Comparison of ENCODE assay signal across 8 mouse cellular contexts in genomic region chr3:65585823-65586482, GRCm38 (mm10). TPM values are rescaled to one million over a fixed set of nuclear protein-coding genes. Genes with fewer than 3 reads are reported as not detected.
DNase-seq lines count a peak whose midpoint lies in the region; ATAC-seq and TF ChIP-seq lines count a peak whose summit lies in the region.

No protein-coding gene starts in this region.

- H3K36me3 ChIP-seq in heart, adult 2 months (ENCODE audit: control insufficient read depth, insufficient read depth, low read length) = no peaks in the 10 kb centered on the region
- no peaks in the 10 kb centered on the region for H3K36me3 ChIP-seq in thymus, adult 2 months (ENCODE audit: control insufficient read depth, insufficient read depth, low read length)
- H3K36me3 ChIP-seq in liver, embryonic 14.5 days (replicated peaks; ENCODE audit: control insufficient read depth, insufficient read depth, low read depth) = no peaks in the 10 kb centered on the region

- peak overlapping the region; percentile 54; the same call in 1 of the 2 replicates for H3K9ac ChIP-seq in heart, adult 2 months (ENCODE audit: low read depth, low read length)
- no peak overlapping the region for H3K9ac ChIP-seq in liver, embryonic 14.5 days (replicated peaks)

- H3K9me3 ChIP-seq in liver, embryonic 14.5 days (ENCODE audit: control insufficient read depth, low read length) = no peaks in the 10 kb centered on the region

- H3K4me1 ChIP-seq in heart, adult 2 months (ENCODE audit: control insufficient read depth, insufficient read depth, low read length) = peaks cover 2% of the 10 kb centered on the region; the same call in 1 of the 2 replicates
- peaks cover 7% of the 10 kb centered on the region for H3K4me1 ChIP-seq in thymus, adult 2 months (replicated peaks; ENCODE audit: control insufficient read depth, insufficient read depth, low read length)
- H3K4me1 ChIP-seq in liver, embryonic 14.5 days (replicated peaks; ENCODE audit: control insufficient read depth in 2 of 2, insufficient read depth in 2 of 2, low read length in 1 of 2) = peaks cover 0 to 11% of the 10 kb centered on the region in 2 experiments; a peak in 2 of 4 replicates

- no peak for DNase-seq in heart, adult 2 months
- no peak for DNase-seq in heart, adult 8-10 months (ENCODE audit: low spot score)
- DNase-seq in thymus, adult 2 months = no peak
- no peak for DNase-seq in thymus, postnatal 36 days
- no peak for DNase-seq in liver, embryonic 14.5 days (ENCODE audit: low read depth in 3 of 3, low spot score in 3 of 3)
- DNase-seq in adrenal gland, postnatal 10 days = no peak
- no peak for DNase-seq in thymus, postnatal 4 days

- ATAC-seq in liver, embryonic 14.5 days (ENCODE audit: insufficient read depth) = no peak
- ATAC-seq in inflammation-experienced regulatory T-cells, adult 6 months = no peak

- H3K4me2 ChIP-seq in liver, embryonic 14.5 days (ENCODE audit: low read depth) = peak overlapping the region; percentile 49

- no peak overlapping the region for H3K27ac ChIP-seq in heart, adult 2 months
- no peak overlapping the region for H3K27ac ChIP-seq in thymus, adult 2 months (ENCODE audit: control insufficient read depth, insufficient read depth, low read length)
- H3K27ac ChIP-seq in liver, embryonic 14.5 days = no peak overlapping the region

- TF ChIP-seq EP300 in heart, adult 2 months (IDR thresholded peaks at IDR 0.05; ENCODE audit: insufficient read depth, low read depth, low read length) = no peak
- no peak for TF ChIP-seq EP300 in liver, embryonic 14.5 days (IDR thresholded peaks at IDR 0.05; ENCODE audit: low read depth)

- 27% methylated on average over 16 of the region's 16 CpGs for WGBS in heart, adult 2 months
- 35% methylated on average over 16 of the region's 16 CpGs for WGBS in thymus, adult 2 months
- WGBS in liver, embryonic 14.5 days (ENCODE audit: insufficient replicate concordance) = 19% methylated on average over 16 of the region's 16 CpGs

- no peak for TF ChIP-seq POLR2A in heart, adult 2 months (IDR thresholded peaks at IDR 0.05; ENCODE audit: insufficient read depth, low read depth, low read length)
- no peak for TF ChIP-seq POLR2A in thymus, adult 2 months (IDR thresholded peaks at IDR 0.05; ENCODE audit: control insufficient read depth, extremely low read depth, insufficient read depth, low read length, poor library complexity)

- no peaks in the 10 kb centered on the region for H3K79me2 ChIP-seq in heart, adult 2 months (replicated peaks; ENCODE audit: control insufficient read depth, insufficient read depth, low read length)

- peak overlapping the region; percentile 26; the same call in 1 of the 2 replicates for H3K4me3 ChIP-seq in heart, adult 2 months
- peak overlapping the region; percentile 13 for H3K4me3 ChIP-seq in thymus, adult 2 months (ENCODE audit: control insufficient read depth, insufficient read depth, low read length)
- H3K4me3 ChIP-seq in liver, embryonic 14.5 days (ENCODE audit: insufficient read depth in 1 of 2, low read depth in 2 of 2, low read length in 2 of 2) = peak overlapping the region; percentile 4 to 13; a peak in 2 of 4 replicates

- no peaks in the 10 kb centered on the region for H3K27me3 ChIP-seq in heart, adult 2 months (ENCODE audit: control insufficient read depth, insufficient read depth, low read length)
- H3K27me3 ChIP-seq in thymus, adult 2 months (ENCODE audit: control insufficient read depth, insufficient read depth, low read length) = no peaks in the 10 kb centered on the region
- H3K27me3 ChIP-seq in liver, embryonic 14.5 days (ENCODE audit: control insufficient read depth, insufficient read depth, low read length) = no peaks in the 10 kb centered on the region

- intact Hi-C loops in heart, adult 2 months (cut with DNase I) = no loop called here

- TF ChIP-seq CTCF in heart, adult 2 months (IDR thresholded peaks at IDR 0.05) = no peak
- TF ChIP-seq CTCF in thymus, adult 2 months (IDR thresholded peaks at IDR 0.05; ENCODE audit: borderline replicate concordance, control insufficient read depth, extremely low read depth, insufficient read depth, low read length, poor library complexity) = no peak
- TF ChIP-seq CTCF in liver, embryonic 14.5 days (IDR thresholded peaks at IDR 0.05; ENCODE audit: low read depth) = no peak

RNA-seq across cellular contexts. Expression of gene Tiparp, which starts 57.7 kb away (rescaled TPM):
- total RNA-seq in heart, adult 2 months (2021) = 10 to 100 TPM; 11.1 to 12.9 TPM
- 2.9 and 4.6 TPM in 2 replicates for polyA plus RNA-seq in heart, adult 2 months (2012; rRNA removed)
- 10 to 100 TPM in 1 of 4 experiments, 1 to 10 TPM in 3; 8.0 to 11.8 (median 9.0) TPM for total RNA-seq in heart, adult 8-10 months (2022)
- polyA plus RNA-seq in thymus, adult 2 months (2012; rRNA removed) = 6.3 and 6.6 TPM in 2 replicates
- polyA plus RNA-seq in liver, embryonic 14.5 days (2012; rRNA removed) = 1.2 and 1.5 TPM in 2 replicates
- polyA plus RNA-seq in liver, embryonic 14.5 days (2014; fragmentation: Nextera tagmentation; extraction: Ambion mirVana) = 4.0 and 6.1 TPM in 2 replicates
- 10 to 100 TPM; 33.7 to 36.6 TPM for total RNA-seq in adrenal gland, postnatal 10 days (2021)
- polyA plus RNA-seq in inflammation-experienced regulatory T-cells, adult 6 months (2017; shearing (Covaris generic)) = 1 to 10 TPM; 3.2 to 9.1 (median 7.9) TPM
